Mouse (Mus musculus): ENCODE data around the gene Ppp1r18. TPM values are rescaled to one million over a fixed set of nuclear protein-coding genes. Genes with fewer than 3 reads are reported as not detected.

Gene Ppp1r18
- total and polyA plus RNA-seq, 2 experiments: 2.0 to 5.5 TPM

GRCm38 (mm10) chr17:35922566-35922965 is 57.2 kb downstream of the Ppp1r18 start:
- 51% methylated on average over 3 of the region's 3 CpGs for WGBS
- H3K9ac ChIP-seq (ENCODE audit: low read depth, low read length): no peak overlapping the region
- H3K27ac ChIP-seq (replicated peaks; ENCODE audit: insufficient read depth, low read depth, low read length): peak overlapping the region; percentile 31; the same call in 1 of the 2 replicates

GRCm38 (mm10) chr17:35923281-35923680 is 57.9 kb downstream of the Ppp1r18 start:
- Histone ChIP-seq H3K4me3 (ENCODE audit: insufficient read depth, low read depth, low read length) (no peak overlapping the region), H3K9ac (ENCODE audit: low read depth, low read length) (peak overlapping the region; percentile 28; the same call in 1 of the 2 replicates), H3K4me1 (ENCODE audit: control insufficient read depth, insufficient read depth, low read length) (peaks cover 17% of the 10 kb centered on the region), H3K79me2 (ENCODE audit: control insufficient read depth, insufficient read depth, low read length) (no peaks in the 10 kb centered on the region; the same call in 1 of the 2 replicates), H3K27ac (replicated peaks; ENCODE audit: insufficient read depth, low read depth, low read length) (no peak overlapping the region), H3K36me3 (ENCODE audit: control insufficient read depth, insufficient read depth, low read length) (peaks cover 49% of the 10 kb centered on the region), H3K27me3 (ENCODE audit: control insufficient read depth, insufficient read depth, low read length) (no peaks in the 10 kb centered on the region)
- no peak for TF ChIP-seq CTCF (IDR thresholded peaks at IDR 0.05; ENCODE audit: low read depth, low read length)
- no peak for TF ChIP-seq POLR2A (IDR thresholded peaks at IDR 0.05; ENCODE audit: extremely low read depth, insufficient read depth, low read length)
- no peak for DNase-seq (ENCODE audit: extremely low read depth, low read depth, low spot score)
- 75% methylated on average over 4 of the region's 4 CpGs for WGBS

More at GRCm38 (mm10) chr17:35922566-35922965, 57.2 kb downstream of the Ppp1r18 start:
- Histone ChIP-seq H3K4me1 (ENCODE audit: control insufficient read depth, insufficient read depth, low read length) (peaks cover 17% of the 10 kb centered on the region), H3K27me3 (ENCODE audit: control insufficient read depth, insufficient read depth, low read length) (no peaks in the 10 kb centered on the region), H3K4me3 (ENCODE audit: insufficient read depth, low read depth, low read length) (no peak overlapping the region), H3K36me3 (ENCODE audit: control insufficient read depth, insufficient read depth, low read length) (peaks cover 46% of the 10 kb centered on the region), H3K79me2 (ENCODE audit: control insufficient read depth, insufficient read depth, low read length) (no peaks in the 10 kb centered on the region; the same call in 1 of the 2 replicates)
- TF ChIP-seq CTCF (IDR thresholded peaks at IDR 0.05; ENCODE audit: low read depth, low read length) (no peak), POLR2A (IDR thresholded peaks at IDR 0.05; ENCODE audit: extremely low read depth, insufficient read depth, low read length) (no peak)
- peak; percentile 83 for DNase-seq (ENCODE audit: extremely low read depth, low read depth, low spot score)

Other genes starting within 250 kb of the Ppp1r18 start
- not detected in 2 replicates for gene Gm9573, start 239.0 kb upstream of the Ppp1r18 start, total RNA-seq (2014; rRNA removed)
- not detected in 2 replicates for gene Gm9573, start 239.0 kb upstream of the Ppp1r18 start, polyA plus RNA-seq (2012; rRNA removed)
- gene Mucl3, start 221.9 kb upstream of the Ppp1r18 start, total RNA-seq (2014; rRNA removed): not detected in 2 replicates
- gene Mucl3, start 221.9 kb upstream of the Ppp1r18 start, polyA plus RNA-seq (2012; rRNA removed): not detected in 2 replicates
- gene Vars2, start 198.0 kb upstream of the Ppp1r18 start, total RNA-seq (2014; rRNA removed): 6.6 and 11.1 TPM in 2 replicates
- gene Vars2, start 198.0 kb upstream of the Ppp1r18 start, polyA plus RNA-seq (2012; rRNA removed): 22.6 and 29.6 TPM in 2 replicates
- 16.4 and 17.4 TPM in 2 replicates for gene Gtf2h4, start 191.9 kb upstream of the Ppp1r18 start, total RNA-seq (2014; rRNA removed)
- gene Gtf2h4, start 191.9 kb upstream of the Ppp1r18 start, polyA plus RNA-seq (2012; rRNA removed): 24.8 and 29.8 TPM in 2 replicates
- 0.55 and 1.4 TPM in 2 replicates for gene Ddr1, start 161.0 kb upstream of the Ppp1r18 start, total RNA-seq (2014; rRNA removed)
- gene Ddr1, start 161.0 kb upstream of the Ppp1r18 start, polyA plus RNA-seq (2012; rRNA removed): 0.98 and 1.5 TPM in 2 replicates
- gene Ier3, start 43.9 kb upstream of the Ppp1r18 start, total RNA-seq (2014; rRNA removed): 0.92 and 0.94 TPM in 2 replicates
- gene Ier3, start 43.9 kb upstream of the Ppp1r18 start, polyA plus RNA-seq (2012; rRNA removed): 0.91 and 1.6 TPM in 2 replicates
- gene Flot1, start 42.4 kb upstream of the Ppp1r18 start, total RNA-seq (2014; rRNA removed): 18.0 and 19.5 TPM in 2 replicates
- 19.6 and 26.7 TPM in 2 replicates for gene Flot1, start 42.4 kb upstream of the Ppp1r18 start, polyA plus RNA-seq (2012; rRNA removed)
- gene Tubb5, start 27.3 kb upstream of the Ppp1r18 start, total RNA-seq (2014; rRNA removed): 37.5 and 67.3 TPM in 2 replicates
- 56.4 and 62.2 TPM in 2 replicates for gene Tubb5, start 27.3 kb upstream of the Ppp1r18 start, polyA plus RNA-seq (2012; rRNA removed)
- gene Mdc1, start 24.1 kb upstream of the Ppp1r18 start, total RNA-seq (2014; rRNA removed): 3.0 and 3.5 TPM in 2 replicates
- 1.7 and 2.4 TPM in 2 replicates for gene Mdc1, start 24.1 kb upstream of the Ppp1r18 start, polyA plus RNA-seq (2012; rRNA removed)
- 0.18 and 2.4 TPM in 2 replicates for gene Nrm, start 4.3 kb upstream of the Ppp1r18 start, total RNA-seq (2014; rRNA removed)
- 1.4 and 2.4 TPM in 2 replicates for gene Nrm, start 4.3 kb upstream of the Ppp1r18 start, polyA plus RNA-seq (2012; rRNA removed)
- 18.5 and 25.8 TPM in 2 replicates for gene Dhx16, start 14.2 kb downstream of the Ppp1r18 start, total RNA-seq (2014; rRNA removed)
- gene Dhx16, start 14.2 kb downstream of the Ppp1r18 start, polyA plus RNA-seq (2012; rRNA removed): 41.4 and 52.2 TPM in 2 replicates
- 4.9 and 7.0 TPM in 2 replicates for gene 2310061I04Rik, start 31.8 kb downstream of the Ppp1r18 start, total RNA-seq (2014; rRNA removed)
- 35.3 and 37.4 TPM in 2 replicates for gene 2310061I04Rik, start 31.8 kb downstream of the Ppp1r18 start, polyA plus RNA-seq (2012; rRNA removed)
- 12.1 and 12.8 TPM in 2 replicates for gene Atat1, start 44.5 kb downstream of the Ppp1r18 start, total RNA-seq (2014; rRNA removed)
- 37.4 and 47.5 TPM in 2 replicates for gene Atat1, start 44.5 kb downstream of the Ppp1r18 start, polyA plus RNA-seq (2012; rRNA removed)
- gene Mrps18b, start 50.8 kb downstream of the Ppp1r18 start, total RNA-seq (2014; rRNA removed): 41.1 and 58.7 TPM in 2 replicates
- gene Mrps18b, start 50.8 kb downstream of the Ppp1r18 start, polyA plus RNA-seq (2012; rRNA removed): 89.5 and 106 TPM in 2 replicates
- 14.6 and 14.7 TPM in 2 replicates for gene Ppp1r10, start 50.8 kb downstream of the Ppp1r18 start, total RNA-seq (2014; rRNA removed)
- gene Ppp1r10, start 50.8 kb downstream of the Ppp1r18 start, polyA plus RNA-seq (2012; rRNA removed): 15.8 and 30.0 TPM in 2 replicates
- gene Abcf1, start 104.2 kb downstream of the Ppp1r18 start, total RNA-seq (2014; rRNA removed): 24.1 and 24.6 TPM in 2 replicates
- gene Abcf1, start 104.2 kb downstream of the Ppp1r18 start, polyA plus RNA-seq (2012; rRNA removed): 41.1 and 43.2 TPM in 2 replicates
- gene Gnl1, start 114.3 kb downstream of the Ppp1r18 start, total RNA-seq (2014; rRNA removed): 8.8 and 9.3 TPM in 2 replicates
- 8.4 and 8.9 TPM in 2 replicates for gene Gnl1, start 114.3 kb downstream of the Ppp1r18 start, polyA plus RNA-seq (2012; rRNA removed)
- 1.8 and 2.9 TPM in 2 replicates for gene Prr3, start 114.6 kb downstream of the Ppp1r18 start, total RNA-seq (2014; rRNA removed)
- 5.0 and 8.3 TPM in 2 replicates for gene Prr3, start 114.6 kb downstream of the Ppp1r18 start, polyA plus RNA-seq (2012; rRNA removed)
- 4.9 and 5.3 TPM in 2 replicates for gene H2-T24, start 155.0 kb downstream of the Ppp1r18 start, total RNA-seq (2014; rRNA removed)
- gene H2-T24, start 155.0 kb downstream of the Ppp1r18 start, polyA plus RNA-seq (2012; rRNA removed): 1.9 and 2.1 TPM in 2 replicates
- 291 and 323 TPM in 2 replicates for gene H2-T23, start 167.3 kb downstream of the Ppp1r18 start, total RNA-seq (2014; rRNA removed)
- 423 and 492 TPM in 2 replicates for gene H2-T23, start 167.3 kb downstream of the Ppp1r18 start, polyA plus RNA-seq (2012; rRNA removed)
- 115 and 138 TPM in 2 replicates for gene H2-T22, start 177.2 kb downstream of the Ppp1r18 start, total RNA-seq (2014; rRNA removed)
- 98.2 and 110 TPM in 2 replicates for gene H2-T22, start 177.2 kb downstream of the Ppp1r18 start, polyA plus RNA-seq (2012; rRNA removed)
- 0.09 TPM in 1 of 2 replicates, not detected in the other for gene Gm6034, start 177.4 kb downstream of the Ppp1r18 start, total RNA-seq (2014; rRNA removed)
- 0.05 and 0.06 TPM in 2 replicates for gene Gm6034, start 177.4 kb downstream of the Ppp1r18 start, polyA plus RNA-seq (2012; rRNA removed)
- gene Gm11127, start 192.8 kb downstream of the Ppp1r18 start, total RNA-seq (2014; rRNA removed): 0.13 TPM in 1 of 2 replicates, not detected in the other
- gene Gm11127, start 192.8 kb downstream of the Ppp1r18 start, polyA plus RNA-seq (2012; rRNA removed): 0.06 TPM in 1 of 2 replicates, not detected in the other